Mouse (Mus musculus): ENCODE measurements around the gene Adam12.

The Adam12 gene

GRCm38 (mm10) chr7:133876139-133876538, 355.8 kb downstream of the Adam12 start:
- DNase-seq (ENCODE audit: low read depth, low spot score), result no peak

DNA sequence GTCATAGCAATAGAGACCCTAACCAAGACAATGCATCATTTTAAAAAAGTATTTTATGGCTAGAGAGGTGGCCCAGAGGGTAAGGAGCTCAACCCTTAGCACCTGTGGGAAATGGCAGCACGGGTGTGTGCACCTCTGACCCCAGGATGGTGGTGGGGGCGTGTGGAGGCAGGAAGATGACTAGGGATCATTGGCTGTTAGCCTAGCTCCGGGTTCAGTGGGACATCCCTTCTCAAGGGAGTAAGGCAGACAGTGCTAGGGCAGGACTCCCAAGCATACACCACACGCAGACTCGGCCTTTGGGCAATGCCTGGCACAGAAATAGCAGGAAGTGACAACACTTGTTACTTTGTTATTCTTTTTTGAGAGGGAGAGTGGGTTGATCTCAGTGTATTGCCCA, 359.2 kb downstream of the Adam12 start:
- no peak for DNase-seq (ENCODE audit: low read depth, low spot score)

DNA sequence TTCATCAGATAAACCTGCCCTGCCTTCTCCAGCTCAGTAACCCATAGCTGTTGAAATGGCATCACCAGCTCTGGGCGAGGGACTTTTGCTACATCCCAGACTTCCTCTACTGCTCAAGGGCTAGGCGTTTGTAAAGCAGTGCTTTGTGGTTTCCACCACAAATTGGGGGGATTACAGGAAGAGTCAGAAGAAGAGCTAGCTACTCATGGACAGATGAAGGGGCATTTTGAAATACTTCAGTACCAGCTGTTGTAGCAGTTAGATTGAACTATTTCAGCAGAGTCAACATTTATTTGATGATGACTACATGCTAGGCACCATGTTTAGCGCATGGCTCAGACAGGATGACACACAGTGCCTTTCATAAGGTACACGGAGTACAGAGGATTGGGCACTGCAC, 361.7 kb downstream of the Adam12 start:
- DNase-seq (ENCODE audit: low read depth, low spot score), result no peak

DNA sequence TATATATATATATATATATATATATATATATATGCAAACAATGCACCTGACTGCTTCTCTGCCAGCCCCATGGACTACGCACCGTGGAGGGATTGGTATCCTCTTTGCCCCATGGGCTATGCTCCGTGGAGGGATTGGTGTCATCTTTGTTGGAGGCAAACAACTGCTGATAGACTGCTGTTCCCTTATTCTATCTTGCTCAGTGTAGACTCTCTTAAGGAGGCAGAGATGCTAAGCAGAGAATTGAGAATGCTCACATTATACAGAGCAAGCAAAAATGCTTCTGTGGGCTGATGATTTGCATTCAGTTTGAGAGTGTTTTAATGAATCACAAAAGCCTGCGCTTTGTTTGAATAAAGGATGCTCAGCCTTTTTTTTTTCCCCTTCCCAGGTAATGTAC, 368.3 kb downstream of the Adam12 start:
- DNase-seq (ENCODE audit: low read depth, low spot score), result no peak

DNA sequence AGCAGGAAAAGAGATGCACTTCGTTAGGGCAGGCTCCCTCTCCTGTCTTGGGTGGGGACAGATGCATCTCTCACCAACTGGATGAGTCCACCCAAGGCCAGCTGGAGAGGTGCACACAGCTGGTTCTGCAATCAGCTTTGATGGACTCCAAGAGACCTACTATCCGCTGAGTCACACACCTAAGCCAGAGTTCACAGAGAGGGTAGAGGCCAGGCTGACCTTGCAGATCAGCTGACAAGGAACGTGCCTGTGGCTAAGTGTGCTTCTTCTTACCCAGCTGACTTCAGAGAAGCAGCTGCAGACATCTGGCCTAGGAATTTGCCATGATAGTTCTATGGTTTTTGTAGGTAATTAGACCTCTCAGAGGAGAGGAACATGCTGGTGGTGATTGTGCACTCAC, 368.8 kb downstream of the Adam12 start:
- no peak for DNase-seq (ENCODE audit: low read depth, low spot score)

- no peak for DNase-seq (ENCODE audit: low read depth, low spot score)
Measured at GRCm38 (mm10) chr7:133862723-133863122, 369.2 kb downstream of the Adam12 start.

DNA sequence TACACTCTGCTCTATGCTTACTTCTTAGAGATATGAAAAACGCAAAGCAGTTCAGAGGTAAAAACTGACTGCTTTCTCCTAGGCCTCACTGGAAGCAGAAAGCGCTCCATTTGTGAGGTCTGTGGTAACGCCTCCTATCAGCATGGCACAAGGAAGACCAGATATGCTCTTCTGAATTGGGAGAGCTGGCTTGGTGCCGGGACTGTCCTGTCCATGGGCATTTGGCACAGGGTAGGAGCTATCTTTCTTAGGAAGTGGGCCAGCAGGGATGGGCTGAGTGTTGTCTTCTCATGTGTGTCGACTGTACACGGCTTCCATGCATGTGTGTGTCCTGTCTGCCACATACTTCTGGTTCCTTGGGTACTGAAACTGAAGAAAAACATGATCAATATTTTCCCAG, 369.7 kb downstream of the Adam12 start:
- DNase-seq (ENCODE audit: low read depth, low spot score), result no peak

DNA sequence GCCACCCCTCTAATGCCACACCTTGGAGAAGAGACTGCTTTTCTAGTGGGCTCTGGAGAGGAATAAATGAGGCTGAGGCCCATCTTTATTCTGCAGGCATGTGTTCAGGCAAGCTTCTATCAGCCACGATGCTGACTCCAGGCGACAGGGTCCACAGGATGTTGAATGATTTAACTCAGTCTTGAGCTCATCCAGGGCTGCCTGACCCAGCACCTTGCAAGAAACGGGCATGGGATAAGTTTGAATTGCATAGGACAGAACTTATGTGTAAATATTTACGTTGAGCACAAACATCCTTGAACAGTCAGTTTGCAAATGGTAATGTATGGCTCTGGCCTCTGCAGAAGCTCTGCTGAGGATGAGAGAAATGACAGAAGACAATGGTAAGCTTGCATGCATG, 372.4 kb downstream of the Adam12 start:
- no peak for DNase-seq (ENCODE audit: low read depth, low spot score)

- no peak for DNase-seq (ENCODE audit: low read depth, low spot score)
Measured at GRCm38 (mm10) chr7:133858506-133858905, 373.4 kb downstream of the Adam12 start.

- DNase-seq (ENCODE audit: low read depth, low spot score), result peak; percentile 74
Measured at GRCm38 (mm10) chr7:133856278-133856677, 375.7 kb downstream of the Adam12 start.

DNA sequence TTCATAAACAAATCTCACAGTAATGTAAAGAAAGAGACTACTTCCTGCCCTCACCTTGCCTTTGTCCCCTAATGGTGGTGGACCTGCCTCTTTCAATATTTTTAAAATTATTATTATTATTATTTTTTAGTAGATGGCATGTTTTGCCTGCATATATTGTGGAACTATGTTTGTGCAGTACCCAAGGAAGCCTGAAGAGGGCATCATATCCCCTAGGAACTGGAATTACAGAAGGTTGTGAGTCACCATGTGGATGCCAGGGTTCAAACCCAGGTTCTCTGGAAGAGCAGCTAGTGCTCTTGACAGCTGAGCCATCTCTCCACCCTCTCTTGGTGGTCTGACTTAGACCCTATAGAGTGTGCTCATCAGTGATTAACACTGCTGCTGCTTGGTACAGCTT, 381.2 kb downstream of the Adam12 start:
- DNase-seq (ENCODE audit: low read depth, low spot score), result no peak

- no peak for DNase-seq (ENCODE audit: low read depth, low spot score)
Measured at GRCm38 (mm10) chr7:133848180-133848579, 383.8 kb downstream of the Adam12 start.

- DNase-seq (ENCODE audit: low read depth, low spot score), result no peak
Measured at GRCm38 (mm10) chr7:133847175-133847574, 384.8 kb downstream of the Adam12 start.

GRCm38 (mm10) chr7:133842079-133842478, 389.9 kb downstream of the Adam12 start:
- DNase-seq (ENCODE audit: low read depth, low spot score), result no peak

DNA sequence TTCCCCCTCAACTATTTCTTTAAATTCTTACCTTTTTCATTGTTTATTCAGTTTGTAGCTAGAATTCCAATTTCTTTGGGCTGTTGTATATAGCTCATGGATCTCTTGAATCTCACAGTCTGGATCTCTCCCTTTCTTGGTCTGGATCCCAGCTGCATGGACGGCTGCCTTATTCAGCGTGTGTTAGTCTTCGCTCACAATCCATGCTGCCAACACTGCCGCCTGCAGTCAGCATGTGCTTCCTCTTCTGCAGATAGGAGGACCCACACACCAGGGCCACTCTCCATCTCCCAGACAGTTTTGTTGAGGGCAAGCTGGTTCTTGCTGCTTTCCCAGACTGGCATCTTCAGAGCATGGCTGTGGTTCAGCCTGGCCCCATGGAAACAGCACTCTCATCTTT, 392.4 kb downstream of the Adam12 start:
- DNase-seq (ENCODE audit: low read depth, low spot score), result no peak

Measured in retina, postnatal 7 days (tissue).